Mouse (Mus musculus): ENCODE measurements around the gene Unc93a. TPM values are rescaled to one million over a fixed set of nuclear protein-coding genes. Genes with fewer than 3 reads are reported as not detected.
"Not testable (repeated sequence)": the region's sequence is repeated elsewhere in the genome, so short reads cannot be mapped to it uniquely, and the experiment has no call there.

The Unc93a gene
- total RNA-seq, 1 experiment = 0.13 TPM

DNA sequence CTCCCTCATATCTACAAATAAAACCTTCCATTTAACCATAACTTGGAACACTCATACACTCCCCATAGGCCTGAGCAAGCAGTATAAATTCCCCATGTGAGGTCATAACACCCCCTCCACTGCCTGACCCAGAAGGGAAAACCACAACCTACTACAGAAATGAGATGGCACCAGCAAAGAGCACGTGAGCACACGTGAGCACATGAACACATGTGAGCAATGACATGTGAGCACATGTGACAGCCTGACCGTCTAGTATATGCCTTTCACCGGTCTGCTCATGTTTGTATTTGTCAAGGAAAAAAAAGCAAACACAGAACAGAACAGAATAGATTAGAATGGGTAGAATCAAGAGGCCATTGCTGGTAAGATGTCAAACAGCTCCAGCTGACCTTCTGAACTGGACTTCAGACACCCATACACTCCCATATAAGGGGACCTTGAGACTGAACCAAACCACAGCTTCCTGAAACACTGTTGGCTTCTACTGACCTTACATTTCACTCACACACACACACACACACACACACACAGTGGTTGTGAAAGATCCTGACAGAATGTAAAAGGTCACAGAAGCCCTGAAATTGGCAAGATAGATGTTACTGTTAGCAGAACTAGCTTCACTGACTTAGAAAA is 13.1 kb upstream of the Unc93a start:
- H3K9ac ChIP-seq (ENCODE audit: insufficient read depth, low read depth, low read length, poor library complexity, severe bottlenecking); H3K36me3 ChIP-seq (ENCODE audit: control insufficient read depth, insufficient read depth, low read length, poor library complexity, severe bottlenecking); H3K27ac ChIP-seq (ENCODE audit: insufficient read depth, low read depth, low read length, poor library complexity, severe bottlenecking); H3K4me1 ChIP-seq (ENCODE audit: control insufficient read depth in 2 of 2, insufficient read depth in 2 of 2, low read length in 2 of 2, poor library complexity in 1 of 2); H3K4me3 ChIP-seq (ENCODE audit: insufficient read depth in 1 of 2, low read depth in 1 of 2, low read length in 2 of 2, poor library complexity in 1 of 2, severe bottlenecking in 1 of 2); DNase-seq (ENCODE audit: low read depth, low spot score); H3K9me3 ChIP-seq (ENCODE audit: control insufficient read depth, insufficient read depth, low read depth, low read length); in situ Hi-C loops (cut with MboI; ENCODE audit: low sequenced_read_pairs in 2 of 2, unreplicated experiment in 2 of 2): not testable (repeated sequence)

DNA sequence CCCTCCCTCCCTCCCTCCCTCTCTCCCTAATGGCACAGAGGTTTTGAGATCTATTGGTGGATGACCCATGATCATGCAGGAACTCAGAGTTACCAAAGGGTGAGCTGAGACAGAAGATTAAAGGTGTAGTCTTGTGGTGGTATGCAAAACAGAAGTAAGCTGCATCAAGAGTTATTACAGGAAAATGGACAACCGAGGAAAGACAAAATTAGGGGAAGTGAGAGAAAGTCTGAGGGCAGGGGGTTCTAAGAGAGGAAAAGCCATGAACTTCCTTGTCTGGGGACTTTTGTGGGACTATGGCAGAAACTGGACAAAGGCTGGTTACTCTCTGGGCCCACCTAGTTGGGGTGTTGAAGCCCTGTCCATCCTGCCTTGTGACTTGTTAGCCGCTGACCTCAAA is 11.1 kb upstream of the Unc93a start:
- H3K9me3 ChIP-seq (ENCODE audit: control insufficient read depth, insufficient read depth, low read depth, low read length); DNase-seq (ENCODE audit: low read depth, low spot score); H3K9ac ChIP-seq (ENCODE audit: insufficient read depth, low read depth, low read length, poor library complexity, severe bottlenecking); H3K4me3 ChIP-seq (ENCODE audit: insufficient read depth in 1 of 2, low read depth in 1 of 2, low read length in 2 of 2, poor library complexity in 1 of 2, severe bottlenecking in 1 of 2); H3K27ac ChIP-seq (ENCODE audit: insufficient read depth, low read depth, low read length, poor library complexity, severe bottlenecking); H3K4me1 ChIP-seq (ENCODE audit: control insufficient read depth in 2 of 2, insufficient read depth in 2 of 2, low read length in 2 of 2, poor library complexity in 1 of 2); H3K36me3 ChIP-seq (ENCODE audit: control insufficient read depth, insufficient read depth, low read length, poor library complexity, severe bottlenecking); in situ Hi-C loops (cut with MboI; ENCODE audit: low sequenced_read_pairs in 2 of 2, unreplicated experiment in 2 of 2): not testable (repeated sequence)

DNA sequence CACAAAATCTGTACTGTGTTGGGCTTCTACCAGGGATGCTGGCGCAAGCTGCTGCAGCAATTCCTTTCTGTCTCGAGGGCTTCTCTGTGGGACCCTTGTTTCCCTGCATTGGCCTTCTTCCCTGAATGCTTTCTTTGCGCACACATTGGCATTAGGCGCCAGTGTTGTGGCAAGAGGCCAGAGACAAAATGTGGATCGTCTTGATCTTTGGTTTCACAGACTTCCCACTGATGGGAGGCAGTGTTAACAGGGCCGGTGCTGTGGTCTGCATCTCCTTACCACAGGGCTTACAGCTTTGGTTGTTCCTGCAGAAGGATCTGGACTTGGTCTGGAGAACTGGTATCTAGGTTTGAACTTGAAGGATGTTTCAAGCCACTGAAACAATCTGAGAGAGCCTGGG is 3.7 kb upstream of the Unc93a start:
- in situ Hi-C loops (cut with MboI; ENCODE audit: low sequenced_read_pairs in 2 of 2, unreplicated experiment in 2 of 2); H3K9me3 ChIP-seq (ENCODE audit: control insufficient read depth, insufficient read depth, low read depth, low read length); H3K4me3 ChIP-seq (ENCODE audit: insufficient read depth in 1 of 2, low read depth in 1 of 2, low read length in 2 of 2, poor library complexity in 1 of 2, severe bottlenecking in 1 of 2); H3K36me3 ChIP-seq (ENCODE audit: control insufficient read depth, insufficient read depth, low read length, poor library complexity, severe bottlenecking); DNase-seq (ENCODE audit: low read depth, low spot score); H3K27ac ChIP-seq (ENCODE audit: insufficient read depth, low read depth, low read length, poor library complexity, severe bottlenecking); H3K9ac ChIP-seq (ENCODE audit: insufficient read depth, low read depth, low read length, poor library complexity, severe bottlenecking); H3K4me1 ChIP-seq (ENCODE audit: control insufficient read depth in 2 of 2, insufficient read depth in 2 of 2, low read length in 2 of 2, poor library complexity in 1 of 2): not testable (repeated sequence)

DNA sequence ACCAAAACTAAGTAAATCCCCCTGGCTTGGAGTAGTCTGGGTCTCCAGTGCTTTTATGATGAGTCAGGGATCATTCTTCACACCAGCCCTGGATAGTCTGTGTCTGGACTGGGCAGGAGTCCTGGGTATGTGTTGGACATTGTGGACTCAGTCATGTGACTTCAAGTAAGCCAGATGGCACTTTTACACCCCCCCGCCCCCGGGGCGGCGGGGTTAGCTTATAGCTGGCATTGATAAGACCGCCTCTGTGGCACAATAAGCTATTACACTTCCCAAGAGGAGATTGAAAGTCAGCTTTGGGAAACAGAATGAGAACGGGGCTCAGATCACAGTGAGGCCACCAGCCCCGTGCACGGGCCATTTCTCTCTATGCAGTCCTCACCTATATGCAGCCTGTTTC is 742 bp upstream of the Unc93a start:
- in situ Hi-C loops (cut with MboI; ENCODE audit: low sequenced_read_pairs in 2 of 2, unreplicated experiment in 2 of 2); DNase-seq (ENCODE audit: low read depth, low spot score): not testable (repeated sequence)

DNA sequence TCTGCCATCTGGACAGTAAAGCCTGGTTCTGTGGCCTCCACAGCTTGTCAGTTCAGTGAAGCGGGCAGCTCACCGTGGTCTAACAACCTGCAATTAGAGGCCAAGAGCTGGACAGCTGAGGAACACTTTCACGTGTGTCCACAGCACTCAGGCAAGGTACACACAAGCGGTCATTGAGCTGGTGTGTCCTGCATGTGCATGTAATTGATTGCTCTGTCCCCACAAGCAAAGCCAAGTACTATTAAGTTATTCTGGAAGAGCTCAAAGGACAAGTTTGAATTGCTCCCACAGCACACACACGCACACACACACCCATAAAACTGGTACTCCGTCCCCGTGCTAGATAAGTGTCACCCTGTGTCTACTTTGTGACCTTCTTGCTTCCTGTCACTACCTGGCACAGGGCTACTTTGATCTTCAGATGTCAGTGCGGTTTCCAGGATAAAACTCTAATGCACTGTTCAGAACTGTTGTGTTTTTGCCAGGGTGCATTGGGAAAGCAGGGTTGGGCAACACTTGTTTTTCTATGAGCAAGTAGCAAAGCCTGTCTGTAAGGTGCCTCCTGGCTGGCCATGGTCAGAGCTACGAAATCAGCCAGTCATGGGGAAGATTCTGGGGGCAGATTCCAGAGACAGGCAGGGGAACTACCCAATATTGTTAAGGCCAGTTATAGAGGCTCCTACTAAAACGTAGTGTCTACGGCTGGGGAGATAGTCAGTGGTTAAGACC is 1.7 kb downstream of the Unc93a start:
- in situ Hi-C loops (cut with MboI; ENCODE audit: low sequenced_read_pairs in 2 of 2, unreplicated experiment in 2 of 2) = not testable (repeated sequence)

More for the DNA sequence above, 742 bp upstream of the Unc93a start:
- not testable (repeated sequence) for H3K4me3 ChIP-seq (ENCODE audit: insufficient read depth in 1 of 2, low read depth in 1 of 2, low read length in 2 of 2, poor library complexity in 1 of 2, severe bottlenecking in 1 of 2); H3K36me3 ChIP-seq (ENCODE audit: control insufficient read depth, insufficient read depth, low read length, poor library complexity, severe bottlenecking); H3K9ac ChIP-seq (ENCODE audit: insufficient read depth, low read depth, low read length, poor library complexity, severe bottlenecking); H3K27ac ChIP-seq (ENCODE audit: insufficient read depth, low read depth, low read length, poor library complexity, severe bottlenecking); H3K9me3 ChIP-seq (ENCODE audit: control insufficient read depth, insufficient read depth, low read depth, low read length); H3K4me1 ChIP-seq (ENCODE audit: control insufficient read depth in 2 of 2, insufficient read depth in 2 of 2, low read length in 2 of 2, poor library complexity in 1 of 2)

DNA sequence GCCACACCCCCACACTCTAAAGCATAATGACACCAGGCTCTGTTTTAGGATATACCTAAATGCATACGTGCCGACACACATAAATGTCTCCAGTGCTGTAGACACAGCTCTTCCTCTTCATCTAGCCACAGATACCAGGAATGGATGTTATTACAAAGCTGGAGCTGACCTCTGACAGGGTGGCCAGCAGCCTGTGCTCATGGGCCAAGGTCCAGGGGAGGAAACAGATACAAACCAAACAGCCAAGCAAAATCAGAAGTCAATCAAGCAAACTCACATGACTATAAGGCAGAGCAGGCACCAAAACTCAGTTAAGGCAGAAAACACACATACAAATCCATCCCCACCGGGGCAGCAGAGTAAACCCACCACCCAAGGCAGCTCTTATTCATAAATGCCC is 2.3 kb downstream of the Unc93a start:
- H3K36me3 ChIP-seq (ENCODE audit: control insufficient read depth, insufficient read depth, low read length, poor library complexity, severe bottlenecking); DNase-seq (ENCODE audit: low read depth, low spot score); H3K27ac ChIP-seq (ENCODE audit: insufficient read depth, low read depth, low read length, poor library complexity, severe bottlenecking); H3K4me3 ChIP-seq (ENCODE audit: insufficient read depth in 1 of 2, low read depth in 1 of 2, low read length in 2 of 2, poor library complexity in 1 of 2, severe bottlenecking in 1 of 2); in situ Hi-C loops (cut with MboI; ENCODE audit: low sequenced_read_pairs in 2 of 2, unreplicated experiment in 2 of 2); H3K9ac ChIP-seq (ENCODE audit: insufficient read depth, low read depth, low read length, poor library complexity, severe bottlenecking); H3K9me3 ChIP-seq (ENCODE audit: control insufficient read depth, insufficient read depth, low read depth, low read length); H3K4me1 ChIP-seq (ENCODE audit: control insufficient read depth in 2 of 2, insufficient read depth in 2 of 2, low read length in 2 of 2, poor library complexity in 1 of 2): not testable (repeated sequence)

More for the DNA sequence above, 1.7 kb downstream of the Unc93a start:
- not testable (repeated sequence) for H3K9me3 ChIP-seq (ENCODE audit: control insufficient read depth, insufficient read depth, low read depth, low read length); H3K27ac ChIP-seq (ENCODE audit: insufficient read depth, low read depth, low read length, poor library complexity, severe bottlenecking); H3K4me3 ChIP-seq (ENCODE audit: insufficient read depth in 1 of 2, low read depth in 1 of 2, low read length in 2 of 2, poor library complexity in 1 of 2, severe bottlenecking in 1 of 2); H3K36me3 ChIP-seq (ENCODE audit: control insufficient read depth, insufficient read depth, low read length, poor library complexity, severe bottlenecking); H3K9ac ChIP-seq (ENCODE audit: insufficient read depth, low read depth, low read length, poor library complexity, severe bottlenecking); DNase-seq (ENCODE audit: low read depth, low spot score); H3K4me1 ChIP-seq (ENCODE audit: control insufficient read depth in 2 of 2, insufficient read depth in 2 of 2, low read length in 2 of 2, poor library complexity in 1 of 2)

DNA sequence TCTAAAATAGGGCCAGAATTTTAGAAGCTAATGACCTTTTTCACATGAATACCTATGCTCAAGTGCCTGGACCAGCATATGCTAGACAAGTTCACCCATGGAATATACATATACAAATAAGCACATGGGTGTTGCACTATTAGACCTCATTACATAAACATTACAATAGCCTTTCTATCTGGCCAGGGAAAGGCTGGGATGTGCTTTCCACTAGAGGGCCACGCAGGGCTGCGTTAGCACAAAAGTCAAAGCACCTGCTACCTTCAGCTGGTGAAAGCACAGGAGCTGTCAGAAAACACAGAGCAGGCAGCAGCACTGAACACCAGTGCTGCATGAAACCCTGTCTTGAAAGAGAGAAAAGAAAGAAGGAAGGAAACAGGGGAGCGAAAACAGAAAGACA is 7.4 kb downstream of the Unc93a start:
- H3K4me1 ChIP-seq (ENCODE audit: control insufficient read depth in 2 of 2, insufficient read depth in 2 of 2, low read length in 2 of 2, poor library complexity in 1 of 2); H3K36me3 ChIP-seq (ENCODE audit: control insufficient read depth, insufficient read depth, low read length, poor library complexity, severe bottlenecking); in situ Hi-C loops (cut with MboI; ENCODE audit: low sequenced_read_pairs in 2 of 2, unreplicated experiment in 2 of 2); H3K4me3 ChIP-seq (ENCODE audit: insufficient read depth in 1 of 2, low read depth in 1 of 2, low read length in 2 of 2, poor library complexity in 1 of 2, severe bottlenecking in 1 of 2); DNase-seq (ENCODE audit: low read depth, low spot score); H3K27ac ChIP-seq (ENCODE audit: insufficient read depth, low read depth, low read length, poor library complexity, severe bottlenecking); H3K9ac ChIP-seq (ENCODE audit: insufficient read depth, low read depth, low read length, poor library complexity, severe bottlenecking); H3K9me3 ChIP-seq (ENCODE audit: control insufficient read depth, insufficient read depth, low read depth, low read length): not testable (repeated sequence)

DNA sequence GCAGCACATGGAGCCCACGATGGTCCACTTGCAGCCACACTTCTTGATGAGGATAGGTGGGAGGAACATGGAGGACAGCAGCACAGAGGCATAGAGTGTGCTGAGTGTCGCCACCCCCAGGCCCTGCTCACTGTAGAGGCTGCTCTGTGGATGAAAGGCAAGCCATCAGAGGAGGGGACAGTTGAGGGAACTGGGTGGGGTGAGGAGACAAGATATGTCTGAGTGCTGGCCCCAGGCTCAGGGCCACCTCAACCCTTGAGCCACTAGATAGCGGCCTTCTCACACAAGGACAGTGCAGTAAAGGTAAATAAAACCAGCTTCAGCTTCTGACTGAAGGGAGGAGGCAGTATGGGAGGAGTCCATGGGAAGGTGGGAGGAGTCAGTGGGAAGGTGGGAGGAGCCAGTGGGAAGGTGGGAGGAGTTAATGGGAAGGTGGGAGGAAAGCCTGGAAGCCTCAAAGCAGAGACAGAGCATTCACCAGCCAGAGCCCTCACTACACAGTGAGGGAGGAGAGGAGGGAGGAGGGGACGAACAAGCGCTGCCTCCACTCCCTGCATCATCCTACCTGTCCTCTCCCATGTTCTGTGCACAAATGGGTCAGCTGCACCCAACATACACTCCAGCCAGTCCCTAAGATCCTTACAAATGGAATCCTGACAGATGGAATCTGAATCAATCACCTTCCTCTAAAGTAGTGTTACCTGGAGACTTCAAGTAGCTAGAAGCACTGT is 8.1 kb downstream of the Unc93a start:
- H3K27ac ChIP-seq (ENCODE audit: insufficient read depth, low read depth, low read length, poor library complexity, severe bottlenecking); H3K9ac ChIP-seq (ENCODE audit: insufficient read depth, low read depth, low read length, poor library complexity, severe bottlenecking); H3K4me3 ChIP-seq (ENCODE audit: insufficient read depth in 1 of 2, low read depth in 1 of 2, low read length in 2 of 2, poor library complexity in 1 of 2, severe bottlenecking in 1 of 2); DNase-seq (ENCODE audit: low read depth, low spot score); H3K36me3 ChIP-seq (ENCODE audit: control insufficient read depth, insufficient read depth, low read length, poor library complexity, severe bottlenecking); H3K9me3 ChIP-seq (ENCODE audit: control insufficient read depth, insufficient read depth, low read depth, low read length); in situ Hi-C loops (cut with MboI; ENCODE audit: low sequenced_read_pairs in 2 of 2, unreplicated experiment in 2 of 2); H3K4me1 ChIP-seq (ENCODE audit: control insufficient read depth in 2 of 2, insufficient read depth in 2 of 2, low read length in 2 of 2, poor library complexity in 1 of 2): not testable (repeated sequence)
